Mouse (Mus musculus) adrenal gland, adult 18-20 months (tissue): ENCODE data around the gene Gm49403. TPM values are rescaled to one million over a fixed set of nuclear protein-coding genes. Genes with fewer than 3 reads are reported as not detected.
A peak's percentile ranks its signal among the peaks of the same experiment; 100 is the strongest.
"Not testable (repeated sequence)": the region's sequence is repeated elsewhere in the genome, so short reads cannot be mapped to it uniquely, and the experiment has no call there.

Experiments used
- DNase-seq, 2 experiments: peaks; one replicate each; pipeline ENCODE4 v3.0.0; 2021 to 2022; ENCODE audit warnings: low spot score in 2 of 2
- total RNA-seq, 2 experiments: library from RNA; stranded (reverse); gene quantifications; 1 replicate in 1 of 2; 2 replicates in 1 of 2; pipeline ENCODE4 v1.2.3; 2021

Gm49403 gene
- total RNA-seq, 2 experiments from 2014 or later = not detected

GRCm38 (mm10) chr19:8871267-8872186 lies 12.2 kb upstream of the Gm49403 start, which contains the start of gene Ubxn1:
TSS of gene Ubxn1 (plus strand) at chr19:8871496.
- peak; percentile 95 to 97 for DNase-seq

GRCm38 (mm10) chr19:8872266-8872840 lies 11.4 kb upstream of the Gm49403 start:
- DNase-seq = no peak

DNA sequence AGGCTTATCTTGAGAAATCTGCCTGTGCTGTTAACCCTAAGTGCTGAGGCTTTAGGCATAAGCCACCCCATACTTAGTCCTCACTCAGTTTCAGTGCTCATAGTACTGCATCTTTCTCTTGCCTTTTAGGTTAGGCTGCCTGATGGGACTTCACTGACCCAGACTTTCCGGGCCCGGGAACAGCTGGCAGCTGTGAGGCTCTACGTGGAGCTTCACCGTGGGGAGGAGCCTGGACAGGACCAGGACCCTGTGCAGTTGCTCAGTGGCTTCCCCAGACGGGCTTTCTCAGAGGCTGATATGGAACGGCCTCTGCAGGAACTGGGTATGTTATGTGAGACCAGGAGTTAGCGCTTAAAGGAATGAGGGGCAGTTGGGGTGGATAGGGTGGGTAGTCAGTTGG lies 8.7 kb upstream of the Gm49403 start:
- DNase-seq = no peak

DNA sequence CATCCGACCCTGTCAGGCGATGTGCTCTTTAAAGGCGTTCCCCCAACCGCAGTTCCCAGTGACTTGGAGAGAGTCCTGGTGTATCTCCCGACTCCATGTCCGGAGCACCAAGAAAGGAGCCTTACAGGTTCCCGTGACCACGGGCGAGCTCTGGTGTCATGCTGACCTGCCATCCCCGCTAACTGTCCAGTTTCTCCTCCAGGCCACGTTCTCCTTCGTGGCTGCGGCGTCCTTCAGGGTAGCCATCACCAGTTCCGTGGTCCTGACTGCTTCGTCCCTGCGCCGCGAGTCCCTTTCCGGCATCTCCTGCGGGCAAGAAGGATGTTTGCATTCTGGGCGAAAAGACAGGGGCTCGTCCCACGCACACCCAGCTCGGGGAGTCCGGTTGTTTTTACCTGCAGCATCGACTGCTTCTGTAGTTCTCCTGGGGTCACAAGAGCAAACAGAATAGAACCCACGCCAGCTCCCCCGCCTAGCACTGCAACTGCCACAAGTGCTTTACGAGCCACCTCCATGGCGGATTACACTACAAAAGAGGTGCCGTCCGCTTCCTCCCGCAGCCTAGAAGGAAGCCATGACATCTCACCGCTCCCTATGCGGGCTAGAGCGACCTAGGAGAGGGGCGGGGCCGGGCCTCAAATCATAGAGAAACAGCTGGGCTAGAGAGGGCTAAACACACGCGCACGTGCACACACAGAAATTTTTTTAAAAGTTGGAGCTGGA lies 3.3 kb upstream of the Gm49403 start, which contains the start of gene Uqcc3:
TSS of gene Uqcc3 (minus strand) at position 613 of the 723 bp plus-strand sequence.
- peak; percentile 83 to 85 for DNase-seq

DNA sequence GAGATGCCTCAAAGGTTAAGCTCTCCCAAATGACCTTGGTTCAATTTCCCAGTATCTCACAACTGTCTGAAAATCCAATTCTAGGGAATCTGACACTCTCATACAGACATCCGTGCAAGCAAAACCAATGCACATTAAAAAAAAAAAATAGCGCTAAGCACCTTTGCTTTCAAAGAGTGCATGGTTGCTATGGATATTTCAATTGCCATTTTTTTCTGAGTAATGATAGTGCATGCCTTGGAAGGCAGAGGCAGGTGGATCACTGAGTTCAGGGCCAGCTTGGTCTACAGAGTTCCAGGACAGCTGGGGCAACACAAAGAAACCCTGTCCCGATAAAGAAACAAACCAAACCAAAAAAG lies 2.7 kb upstream of the Gm49403 start:
- DNase-seq = no peak

DNA sequence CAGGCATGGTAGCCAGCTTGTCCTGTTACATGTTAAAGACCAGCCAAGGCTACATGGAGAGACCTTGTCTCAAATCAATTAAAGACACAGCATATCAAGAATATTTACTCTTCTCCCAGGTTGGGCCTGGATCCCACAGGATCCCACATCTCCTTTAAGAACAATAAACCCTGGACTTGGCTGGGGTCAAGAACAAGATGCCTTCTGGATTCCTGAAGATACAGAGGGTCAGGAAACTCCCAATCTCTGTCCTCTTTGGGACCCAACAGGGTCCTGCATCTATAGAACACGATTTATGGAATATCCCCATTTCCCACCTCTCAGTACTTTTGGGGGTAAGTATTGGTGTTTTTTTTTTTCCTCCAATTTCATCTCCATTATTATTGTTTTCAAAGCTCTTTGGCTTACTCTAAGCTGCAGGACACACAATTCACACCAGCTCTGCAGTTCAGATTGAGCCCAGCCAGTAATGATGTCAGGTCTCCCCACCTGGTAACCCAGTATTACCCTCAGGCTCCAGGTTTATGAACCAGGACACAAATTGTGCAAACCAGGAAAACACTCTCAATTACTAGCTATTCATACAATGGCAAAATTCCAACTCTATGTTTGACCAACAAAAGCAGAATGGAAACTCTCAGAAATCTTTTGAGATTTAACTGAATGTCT lies 3.3 kb downstream of the Gm49403 start:
- DNase-seq = no peak

GRCm38 (mm10) chr19:8887585-8888463 lies 4.1 kb downstream of the Gm49403 start:
- no peak for DNase-seq

DNA sequence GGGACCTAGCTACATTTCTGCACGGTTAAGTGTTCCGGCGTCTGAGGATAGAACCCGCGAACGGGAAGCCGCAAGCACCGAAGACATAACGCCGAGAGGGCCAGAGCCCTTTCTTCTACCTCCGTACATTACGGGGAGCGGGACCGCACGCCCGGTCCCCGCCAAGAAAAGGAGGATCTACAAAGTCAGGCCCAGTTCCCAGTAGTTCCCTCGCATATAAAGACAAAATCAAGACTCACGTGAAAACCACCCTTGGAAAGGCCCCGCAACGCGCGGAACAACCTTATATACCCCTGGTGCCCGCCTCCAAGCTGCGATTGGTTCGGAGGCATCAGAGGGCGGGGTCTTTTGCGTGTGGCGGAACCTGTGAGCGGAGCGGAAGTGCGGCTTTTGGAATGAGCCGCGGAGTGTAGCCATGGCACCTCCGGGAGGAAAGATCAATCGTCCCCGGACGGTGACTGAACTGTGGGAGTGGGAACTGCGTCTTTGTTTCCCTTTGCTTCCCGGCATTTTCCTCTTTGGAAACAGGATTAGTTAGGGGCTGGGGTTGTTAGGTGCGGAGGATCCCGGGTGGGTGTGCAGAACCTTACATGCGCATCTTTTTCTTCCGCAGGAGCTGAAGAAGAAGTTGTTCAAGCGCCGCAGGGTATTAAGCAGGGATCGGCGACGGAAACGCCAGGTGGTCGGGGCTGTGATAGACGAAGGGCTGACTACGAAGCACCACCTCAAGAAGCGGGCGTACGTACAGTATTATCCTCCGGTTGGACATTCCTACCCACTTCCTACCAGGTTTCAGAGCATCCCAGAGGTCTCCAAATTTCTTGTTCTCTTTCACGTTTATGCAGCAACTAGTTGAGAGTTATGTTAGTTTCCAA lies 5.0 kb downstream of the Gm49403 start, which contains the start of the genes 1810009A15Rik and Gm49416:
TSS of gene 1810009A15Rik (plus strand) at position 343 of the 875 bp plus-strand sequence.
TSS of gene Gm49416 (plus strand) at position 416 of the 875 bp plus-strand sequence.
- peak; percentile 89 to 92 for DNase-seq

GRCm38 (mm10) chr19:8892829-8893766 lies 9.4 kb downstream of the Gm49403 start, which contains the start of gene Ints5:
TSS of gene Ints5 (plus strand) at chr19:8893005.
- DNase-seq = peak; percentile 82 to 83

DNA sequence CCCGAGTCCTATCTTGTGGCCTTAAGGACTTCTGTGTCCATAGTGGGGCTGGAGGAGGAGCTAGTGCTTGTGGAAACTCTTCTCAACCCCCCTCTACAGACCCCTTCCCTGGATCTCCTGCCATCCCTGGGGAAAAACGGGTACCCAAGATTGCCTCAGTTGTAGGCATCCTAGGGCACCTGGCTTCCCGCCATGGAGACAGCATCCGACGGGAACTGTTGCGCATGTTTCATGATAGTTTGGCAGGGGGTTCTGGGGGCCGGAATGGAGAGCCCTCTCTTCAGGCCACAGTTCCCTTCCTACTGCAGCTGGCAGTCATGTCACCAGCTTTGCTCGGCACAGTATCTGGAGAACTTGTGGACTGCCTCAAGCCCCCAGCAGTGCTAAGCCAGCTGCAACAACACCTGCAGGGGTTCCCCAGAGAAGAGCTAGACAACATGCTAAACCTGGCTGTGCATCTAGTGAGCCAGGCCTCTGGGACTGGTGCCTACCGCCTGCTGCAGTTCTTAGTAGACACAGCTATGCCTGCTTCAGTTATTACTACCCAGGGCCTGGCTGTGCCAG lies 11.7 kb downstream of the Gm49403 start:
- DNase-seq = no peak

GRCm38 (mm10) chr19:8896231-8896630 lies 12.5 kb downstream of the Gm49403 start:
- DNase-seq = not testable (repeated sequence)

- DNase-seq = peak in 1 of 2 experiments; percentile 45
These were observed 13.6 kb downstream of the Gm49403 start for GRCm38 (mm10) chr19:8897211-8897864.

- DNase-seq = peak; percentile 89 to 92
These were observed 14.2 kb downstream of the Gm49403 start, which contains the start of gene Ganab for GRCm38 (mm10) chr19:8897865-8898495. TSS of gene Ganab (plus strand) at chr19:8898071.

DNA sequence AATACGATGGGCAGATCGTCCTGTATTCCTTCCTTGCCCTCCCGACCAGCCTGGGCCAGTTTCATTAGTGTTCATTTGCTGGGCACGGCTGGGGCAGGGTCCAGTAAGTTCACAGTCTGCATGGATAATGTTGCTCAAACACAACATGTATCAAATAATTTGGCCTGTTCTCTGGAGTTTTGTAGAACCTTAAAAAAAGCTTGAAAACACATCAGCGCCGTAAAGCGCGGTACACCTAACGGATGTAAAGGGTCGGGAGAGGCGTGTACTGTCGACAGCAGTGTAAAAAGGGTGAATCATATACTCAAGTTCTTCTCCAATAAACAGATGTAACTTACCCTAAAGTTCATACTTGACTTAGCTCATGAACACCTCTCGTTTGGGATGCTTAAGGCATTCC lies 14.8 kb downstream of the Gm49403 start:
- no peak for DNase-seq

- DNase-seq = no peak
These were observed 15.3 kb downstream of the Gm49403 start for GRCm38 (mm10) chr19:8899079-8899478.

- no peak for DNase-seq
These were observed 19.7 kb downstream of the Gm49403 start for GRCm38 (mm10) chr19:8903412-8903811.
